Mouse (Mus musculus) stomach, embryonic 15.5 days (tissue): ENCODE results near the gene Pidd1. TPM values are rescaled to one million over a fixed set of nuclear protein-coding genes. Genes with fewer than 3 reads are reported as not detected.

ENCODE experiments used
- ATAC-seq: fragments of 200-750 bp; cut with Nextera tagmentation; 2 replicates; pipeline ENCODE4 v1.8.0; 2017; ENCODE audit warnings: low read depth, moderate number of reproducible peaks, moderate TSS enrichment; ENCODE audit not compliant: insufficient read depth, low FRiP score
- H3K27ac ChIP-seq: fragments of 300-500 bp; sonication (generic); 2 replicates; pipeline ENCODE4 v1.5.1; 2015; ENCODE audit warnings: mild to moderate bottlenecking, inconsistent platforms
- H3K27me3 ChIP-seq: fragments of 300-500 bp; sonication (generic); replicated peaks from 2 replicates; pipeline ENCODE4 v1.6.1; 2015; ENCODE audit warnings: inconsistent platforms
- H3K36me3 ChIP-seq: fragments of 300-500 bp; sonication (generic); 2 replicates; pipeline ENCODE4 v1.6.1; 2015; ENCODE audit warnings: inconsistent platforms
- H3K4me1 ChIP-seq: fragments of 300-500 bp; sonication (generic); 2 replicates; pipeline ENCODE4 v1.6.1; 2015; ENCODE audit warnings: inconsistent platforms
- H3K4me2 ChIP-seq: fragments of 300-500 bp; sonication (generic); 2 replicates; pipeline ENCODE4 v1.6.1; 2015; ENCODE audit warnings: mild to moderate bottlenecking, inconsistent platforms
- H3K4me3 ChIP-seq: fragments of 300-500 bp; sonication (generic); replicated peaks from 2 replicates; pipeline ENCODE4 v1.5.1; 2015; ENCODE audit warnings: inconsistent platforms
- H3K9ac ChIP-seq: fragments of 300-500 bp; sonication (generic); 2 replicates; pipeline ENCODE4 v1.6.1; 2015; ENCODE audit warnings: inconsistent platforms
- H3K9me3 ChIP-seq: fragments of 300-500 bp; sonication (generic); 2 replicates; pipeline ENCODE4 v1.6.1; 2016; ENCODE audit warnings: inconsistent platforms
- WGBS: fragments of 180-500 bp; shearing (Covaris S2); methylation state at CpG from one replicate; pipeline ENCODE4 v1.1.7; 2015; 5-methylcytosine and 5-hydroxymethylcytosine counted together
- polyA plus RNA-seq: library from polyadenylated mRNA; unstranded; fragments of >200 nt; fragmentation: Nextera tagmentation; extraction: Ambion mirVana; gene quantifications from 2 replicates; pipeline ENCODE4 v1.2.1, GENCODE M21; 2015

Pidd1 gene
- polyA plus RNA-seq, 1 experiment from 2014 or later, result 8.5 TPM

GRCm38 (mm10) chr7:141480842-141481497 lies 37.1 kb upstream of the Pidd1 start:
- H3K9me3 ChIP-seq, result no peaks in the 10 kb centered on the region
- no peak overlapping the region for H3K27ac ChIP-seq
- peak overlapping the region; percentile 93 for H3K4me2 ChIP-seq
- H3K4me1 ChIP-seq, result peaks cover 44% of the 10 kb centered on the region
- no peaks in the 10 kb centered on the region for H3K36me3 ChIP-seq
- no peak overlapping the region for H3K9ac ChIP-seq
- H3K4me3 ChIP-seq, result peak overlapping the region; percentile 51; the same call in 1 of the 2 replicates
- H3K27me3 ChIP-seq, result peaks cover 13% of the 10 kb centered on the region; the same call in 1 of the 2 replicates
- ATAC-seq, result 0 out of 2 replicates have a peak, but pooled peaks have one; percentile 18
- 11% methylated on average over 10 of the region's 10 CpGs for WGBS

GRCm38 (mm10) chr7:141478270-141478748 lies 34.5 kb upstream of the Pidd1 start:
- Histone ChIP-seq H3K4me2 (peak overlapping the region; percentile 86), H3K4me3 (no peak overlapping the region), H3K9me3 (no peaks in the 10 kb centered on the region), H3K27ac (no peak overlapping the region), H3K36me3 (no peaks in the 10 kb centered on the region), H3K27me3 (peaks cover 13% of the 10 kb centered on the region; the same call in 1 of the 2 replicates), H3K4me1 (peaks cover 56% of the 10 kb centered on the region), H3K9ac (no peak overlapping the region)
- ATAC-seq, result no peak
- WGBS, result 55% methylated on average over 5 of the region's 5 CpGs

DNA sequence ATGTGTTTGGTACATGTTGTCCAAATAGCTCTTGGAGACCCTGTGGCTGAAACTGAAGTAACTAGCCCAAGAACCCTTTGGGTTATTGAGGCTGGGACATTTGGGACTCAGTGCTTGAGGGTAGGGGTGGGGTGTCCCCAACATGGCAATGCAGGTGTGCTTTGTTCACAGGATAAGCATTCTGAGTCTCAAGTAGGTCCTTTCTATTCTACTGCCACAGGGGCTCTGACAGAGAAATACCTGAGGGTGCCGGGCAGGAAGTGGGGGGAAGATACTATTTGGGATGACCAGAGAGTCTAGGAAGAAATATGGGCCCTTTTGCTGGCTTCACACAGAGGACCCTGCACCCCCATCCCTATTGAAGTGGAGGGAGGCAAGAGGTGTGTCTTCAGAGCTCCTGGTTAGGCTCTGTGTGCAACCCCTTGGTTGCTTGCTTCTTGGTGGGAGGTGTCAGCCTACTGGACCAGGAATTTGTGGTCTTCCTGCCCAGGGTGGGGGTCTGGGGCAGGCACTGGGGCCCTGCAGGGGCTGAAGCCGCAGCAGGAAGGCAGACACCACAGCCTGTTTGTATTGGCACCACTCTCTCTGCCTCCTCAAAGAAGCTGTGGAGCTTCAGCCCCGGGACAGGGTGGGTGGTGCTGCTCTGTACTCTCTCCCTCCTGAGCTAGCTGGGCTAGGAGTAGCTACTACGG lies 33.9 kb upstream of the Pidd1 start:
- Histone ChIP-seq H3K36me3 (no peaks in the 10 kb centered on the region; the same call in 1 of the 2 replicates), H3K4me1 (peaks cover 56% of the 10 kb centered on the region), H3K9me3 (no peaks in the 10 kb centered on the region), H3K27ac (peak overlapping the region; percentile 96), H3K27me3 (peaks cover 12% of the 10 kb centered on the region; the same call in 1 of the 2 replicates), H3K4me2 (peak overlapping the region; percentile 86), H3K9ac (no peak overlapping the region), H3K4me3 (peak overlapping the region; percentile 94; the same call in 1 of the 2 replicates)
- 25% methylated on average over 4 of the region's 4 CpGs for WGBS
- no peak for ATAC-seq

DNA sequence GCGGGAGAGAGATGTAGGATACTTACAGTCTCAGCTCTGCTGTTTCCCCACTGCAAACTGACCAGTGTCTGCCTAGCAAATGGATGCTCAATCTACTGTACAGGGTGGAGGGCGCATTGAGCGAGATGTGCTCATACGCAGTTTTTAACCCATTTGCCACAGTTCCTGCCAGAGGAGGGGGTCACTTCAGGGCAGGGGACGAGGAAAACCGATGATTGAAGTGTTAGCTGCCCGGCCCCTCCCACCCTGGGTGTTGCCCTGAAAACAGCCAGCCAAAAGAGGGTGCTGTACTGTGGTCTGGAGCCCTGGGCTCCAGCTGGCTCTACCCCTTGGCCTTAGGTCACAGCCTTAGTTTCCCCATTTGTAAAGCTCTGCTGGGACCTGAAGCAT lies 33.2 kb upstream of the Pidd1 start:
- Histone ChIP-seq H3K4me1 (peaks cover 48% of the 10 kb centered on the region), H3K27me3 (0 out of 2 replicates have a peak, but pooled peaks cover 5% of the 10 kb centered on the region), H3K36me3 (no peaks in the 10 kb centered on the region; the same call in 1 of the 2 replicates), H3K27ac (peak overlapping the region; percentile 96), H3K4me2 (peak overlapping the region; percentile 86), H3K9me3 (no peaks in the 10 kb centered on the region), H3K9ac (0 out of 2 replicates have a peak overlapping the region, but pooled peaks have one; percentile 22), H3K4me3 (peak overlapping the region; percentile 94)
- no peak for ATAC-seq
- 3% methylated on average over 7 of the region's 7 CpGs for WGBS

DNA sequence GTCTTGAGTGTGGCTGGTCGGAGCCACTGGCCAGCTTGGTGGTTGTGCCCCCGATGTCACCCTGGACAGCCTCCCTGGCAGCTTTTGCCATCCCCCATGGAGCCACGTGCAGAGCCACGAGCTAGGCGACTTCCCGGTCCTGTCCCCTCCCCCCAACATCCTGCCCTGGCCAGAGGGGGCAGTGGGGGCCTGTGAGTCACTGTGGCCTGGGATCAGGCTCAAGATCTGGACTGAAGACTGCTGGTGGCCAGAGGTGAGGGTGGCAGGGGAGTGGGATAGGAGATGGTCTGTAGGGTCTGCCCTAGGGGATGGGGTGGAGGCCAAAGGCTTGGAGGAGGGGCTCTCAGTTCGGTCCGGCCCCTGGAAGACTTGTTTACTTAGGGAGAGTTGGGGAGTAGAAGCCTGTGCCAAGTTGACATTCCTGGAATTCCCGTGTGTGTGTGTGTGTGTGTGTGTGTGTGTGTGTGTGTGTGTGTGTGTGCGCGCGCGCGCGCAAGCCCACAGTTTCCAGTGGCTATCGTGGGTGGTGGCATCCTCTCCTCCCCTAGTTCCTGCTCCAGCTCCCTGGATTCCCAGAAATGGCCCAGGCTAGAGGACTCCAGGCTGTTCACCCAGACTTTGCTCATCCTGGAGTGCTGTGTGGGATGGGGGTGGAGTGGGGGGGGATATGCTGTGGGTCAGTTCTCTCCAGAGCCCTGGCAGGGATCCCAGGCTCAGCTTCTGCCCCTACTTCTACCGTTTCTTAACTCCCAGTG lies 32.6 kb upstream of the Pidd1 start:
- Histone ChIP-seq H3K9me3 (no peaks in the 10 kb centered on the region), H3K4me1 (peaks cover 42% of the 10 kb centered on the region), H3K27ac (peak overlapping the region; percentile 96), H3K9ac (peak overlapping the region; percentile 22; the same call in 1 of the 2 replicates), H3K27me3 (no peaks in the 10 kb centered on the region), H3K4me3 (peak overlapping the region; percentile 94), H3K4me2 (peak overlapping the region; percentile 86), H3K36me3 (peaks cover 2% of the 10 kb centered on the region)
- peak; percentile 59 for ATAC-seq
- 0% methylated on average over 15 of the region's 17 CpGs for WGBS

- WGBS, result under 1% methylated on average over 12 of the region's 12 CpGs
Measured at GRCm38 (mm10) chr7:141475805-141476158, 32.0 kb upstream of the Pidd1 start.

DNA sequence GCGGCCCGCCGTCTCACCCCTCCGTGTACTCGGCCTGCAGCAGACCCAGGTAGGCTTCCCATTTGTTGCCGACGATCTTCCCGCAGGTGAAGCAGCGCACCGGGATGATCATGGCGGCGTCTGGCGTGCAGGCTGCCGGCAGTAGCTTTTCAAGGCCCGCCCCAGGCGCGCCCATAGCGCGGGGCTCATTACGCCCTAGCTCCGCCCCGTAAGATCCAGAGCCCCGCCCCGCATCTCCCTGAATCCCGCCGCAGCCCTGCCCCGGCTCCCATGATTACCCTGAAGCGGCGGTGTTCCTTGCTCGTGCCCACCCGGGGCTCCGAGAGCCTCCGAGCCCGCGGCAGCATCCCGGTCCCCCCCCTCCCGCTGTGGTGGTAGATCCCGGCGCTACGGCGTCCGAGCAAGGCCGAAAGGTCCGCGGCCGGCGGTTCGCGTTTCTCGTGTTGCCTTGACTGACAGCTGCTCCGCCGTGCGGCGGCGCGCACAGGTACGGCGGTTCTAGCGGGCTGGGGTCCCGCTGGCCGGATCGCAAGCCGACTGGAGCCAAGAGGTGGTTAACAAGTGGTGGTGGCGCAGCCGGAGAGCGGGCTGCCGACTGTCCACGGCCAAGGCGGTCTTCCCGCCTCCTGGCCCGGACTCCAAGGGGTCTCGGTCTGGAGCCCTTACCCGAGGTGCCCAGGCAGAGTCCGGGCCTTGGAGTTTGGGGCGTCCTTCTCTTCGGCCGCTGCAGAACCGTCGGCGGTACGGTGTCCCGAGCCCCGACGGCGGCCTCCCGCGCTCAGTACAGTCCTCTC lies 31.4 kb upstream of the Pidd1 start, which contains the start of the genes Polr2l and Tspan4:
TSS of gene Polr2l (minus strand) at position 122 of the 794 bp plus-strand sequence.
TSS of gene Tspan4 (plus strand) at position 230 of the 794 bp plus-strand sequence.
- H3K27ac ChIP-seq, result peak within 1 kb of the TSS; percentile 96
- H3K27me3 ChIP-seq, result no peaks in the 10 kb centered on the region
- peak within 1 kb of the TSS; percentile 86 for H3K4me2 ChIP-seq
- no peaks in the 10 kb centered on the region for H3K9me3 ChIP-seq
- under 1% methylated on average over 87 of the region's 87 CpGs for WGBS
- peaks cover 36% of the 10 kb centered on the region for H3K4me1 ChIP-seq
- peaks cover 14% of the 10 kb centered on the region for H3K36me3 ChIP-seq
- H3K4me3 ChIP-seq, result peak within 1 kb of the TSS; percentile 94
- peak within 1 kb of the TSS; percentile 73 for H3K9ac ChIP-seq
- ATAC-seq, result peak; percentile 61

More at GRCm38 (mm10) chr7:141475805-141476158, 32.0 kb upstream of the Pidd1 start:
- Histone ChIP-seq H3K36me3 (peaks cover 8% of the 10 kb centered on the region), H3K4me1 (peaks cover 36% of the 10 kb centered on the region), H3K27ac (peak overlapping the region; percentile 96), H3K9ac (peak overlapping the region; percentile 73), H3K4me3 (peak overlapping the region; percentile 94), H3K4me2 (peak overlapping the region; percentile 86), H3K27me3 (no peaks in the 10 kb centered on the region), H3K9me3 (no peaks in the 10 kb centered on the region)
- no peak for ATAC-seq

- peak overlapping the region; percentile 86 for H3K4me2 ChIP-seq
- H3K4me1 ChIP-seq, result peaks cover 42% of the 10 kb centered on the region
- H3K27me3 ChIP-seq, result no peaks in the 10 kb centered on the region
- ATAC-seq, result no peak
- no peaks in the 10 kb centered on the region for H3K9me3 ChIP-seq
- peak overlapping the region; percentile 73 for H3K9ac ChIP-seq
- 8% methylated on average over 5 of the region's 5 CpGs for WGBS
- H3K36me3 ChIP-seq, result peaks cover 24% of the 10 kb centered on the region
- peak overlapping the region; percentile 94 for H3K4me3 ChIP-seq
- H3K27ac ChIP-seq, result 0 out of 2 replicates have a peak overlapping the region, but pooled peaks have one; percentile 1
Measured at GRCm38 (mm10) chr7:141474160-141474559, 30.3 kb upstream of the Pidd1 start.

GRCm38 (mm10) chr7:141472763-141473162 lies 28.9 kb upstream of the Pidd1 start:
- peaks cover 48% of the 10 kb centered on the region for H3K4me1 ChIP-seq
- H3K9me3 ChIP-seq, result no peaks in the 10 kb centered on the region
- ATAC-seq, result no peak
- H3K27me3 ChIP-seq, result no peaks in the 10 kb centered on the region
- WGBS, result 81% methylated on average over 6 of the region's 6 CpGs
- no peak overlapping the region for H3K9ac ChIP-seq
- no peak overlapping the region for H3K27ac ChIP-seq
- H3K36me3 ChIP-seq, result peaks cover 24% of the 10 kb centered on the region
- H3K4me3 ChIP-seq, result no peak overlapping the region
- no peak overlapping the region for H3K4me2 ChIP-seq

DNA sequence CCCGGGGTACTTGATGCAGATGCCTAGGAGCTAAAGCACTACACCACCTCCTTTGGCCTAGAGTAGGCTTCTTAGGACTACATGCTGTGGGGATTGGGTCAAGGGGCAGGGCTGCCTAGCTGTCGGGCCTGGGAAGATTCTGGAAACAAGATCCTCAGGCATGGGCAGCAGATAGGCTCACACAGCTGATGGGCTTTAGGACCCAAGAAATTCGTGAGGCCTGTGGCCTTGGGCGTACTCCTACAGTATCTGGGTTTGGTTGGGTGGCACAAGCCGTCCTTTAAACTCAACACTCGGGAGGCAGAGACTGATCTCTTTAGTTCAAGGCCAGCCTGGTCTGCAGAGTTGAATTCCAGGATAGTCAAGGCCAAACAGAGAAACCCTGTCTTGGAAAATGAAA lies 28.4 kb upstream of the Pidd1 start:
- H3K4me1 ChIP-seq, result peaks cover 42% of the 10 kb centered on the region
- no peak for ATAC-seq
- no peaks in the 10 kb centered on the region for H3K27me3 ChIP-seq
- no peak overlapping the region for H3K4me3 ChIP-seq
- no peak overlapping the region for H3K9ac ChIP-seq
- H3K36me3 ChIP-seq, result peaks cover 24% of the 10 kb centered on the region
- H3K9me3 ChIP-seq, result no peaks in the 10 kb centered on the region
- 75% methylated on average over 6 of the region's 6 CpGs for WGBS
- no peak overlapping the region for H3K27ac ChIP-seq
- H3K4me2 ChIP-seq, result no peak overlapping the region

DNA sequence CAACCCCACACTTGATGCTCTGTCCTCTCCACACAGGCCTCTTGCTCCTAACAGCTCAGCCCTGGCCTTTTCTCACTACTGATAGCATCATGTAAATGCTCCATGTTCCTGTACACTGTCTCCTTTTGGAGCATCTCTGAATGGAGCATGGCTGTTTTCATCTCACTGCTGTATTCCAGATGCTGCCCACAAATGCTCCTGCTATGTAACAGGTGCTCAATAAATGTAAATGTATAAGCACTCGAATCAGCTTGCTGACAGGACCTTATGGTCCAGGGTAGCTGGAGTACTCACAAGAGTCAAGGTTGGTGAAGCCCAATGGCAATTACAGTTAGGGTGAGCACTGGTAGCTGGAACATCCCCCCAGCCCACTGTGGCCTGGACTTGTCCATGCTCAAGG lies 27.4 kb upstream of the Pidd1 start:
- H3K4me1 ChIP-seq, result peaks cover 41% of the 10 kb centered on the region
- no peak overlapping the region for H3K27ac ChIP-seq

More for the DNA sequence above, 27.4 kb upstream of the Pidd1 start:
- Histone ChIP-seq H3K36me3 (peaks cover 24% of the 10 kb centered on the region), H3K4me2 (no peak overlapping the region), H3K9me3 (no peaks in the 10 kb centered on the region), H3K4me3 (no peak overlapping the region), H3K27me3 (no peaks in the 10 kb centered on the region), H3K9ac (no peak overlapping the region)
- no peak for ATAC-seq
- WGBS, result 92% methylated on average over 1 of the region's 1 CpGs
